Mouse (Mus musculus): ENCODE measurements around the gene Alox12b.

Gene Alox12b

GRCm38 (mm10) chr11:69156800-69157199, at the start of gene Alox12b:
Gene Alox12b, plus strand, starts transcription at chr11:69156989.
- peak; percentile 55 to 62 for DNase-seq

GRCm38 (mm10) chr11:69107676-69108075, 49.1 kb upstream of the Alox12b start:
- DNase-seq, result no peak

GRCm38 (mm10) chr11:69108223-69108622, 48.6 kb upstream of the Alox12b start:
- no peak for DNase-seq

- no peak for DNase-seq
Observed at GRCm38 (mm10) chr11:69109032-69109900, 47.5 kb upstream of the Alox12b start.

- DNase-seq, result peak; percentile 97 to 99
Observed at GRCm38 (mm10) chr11:69110319-69111046, 46.3 kb upstream of the Alox12b start.

- no peak for DNase-seq
Observed at GRCm38 (mm10) chr11:69111051-69111810, 45.6 kb upstream of the Alox12b start.

GRCm38 (mm10) chr11:69111865-69112264, 44.9 kb upstream of the Alox12b start:
- DNase-seq, result no peak

- no peak for DNase-seq
Observed at GRCm38 (mm10) chr11:69114018-69114417, 42.8 kb upstream of the Alox12b start.

DNA sequence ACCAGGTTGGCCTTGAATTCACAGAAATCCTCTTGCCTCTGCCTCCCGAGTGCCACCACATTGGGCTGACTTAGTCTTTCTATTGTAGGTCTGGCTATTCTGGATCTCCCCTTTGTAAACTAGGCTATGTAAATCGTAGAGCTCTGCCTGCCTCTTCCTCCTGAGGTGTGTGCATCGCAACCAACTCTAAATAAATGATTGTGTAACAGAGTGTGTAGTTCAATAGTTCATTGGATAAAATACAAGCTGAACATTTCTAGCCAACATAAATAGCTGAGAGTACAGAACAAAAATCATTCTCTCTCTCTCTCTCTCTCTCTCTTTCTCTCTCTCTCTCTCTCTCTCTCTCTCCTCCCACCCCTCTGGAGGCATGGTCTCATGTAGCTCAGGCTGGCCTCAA, 42.2 kb upstream of the Alox12b start:
- DNase-seq, result no peak

GRCm38 (mm10) chr11:69116843-69117242, 39.9 kb upstream of the Alox12b start:
- DNase-seq, result peak in 1 of 2 experiments; percentile 37

DNA sequence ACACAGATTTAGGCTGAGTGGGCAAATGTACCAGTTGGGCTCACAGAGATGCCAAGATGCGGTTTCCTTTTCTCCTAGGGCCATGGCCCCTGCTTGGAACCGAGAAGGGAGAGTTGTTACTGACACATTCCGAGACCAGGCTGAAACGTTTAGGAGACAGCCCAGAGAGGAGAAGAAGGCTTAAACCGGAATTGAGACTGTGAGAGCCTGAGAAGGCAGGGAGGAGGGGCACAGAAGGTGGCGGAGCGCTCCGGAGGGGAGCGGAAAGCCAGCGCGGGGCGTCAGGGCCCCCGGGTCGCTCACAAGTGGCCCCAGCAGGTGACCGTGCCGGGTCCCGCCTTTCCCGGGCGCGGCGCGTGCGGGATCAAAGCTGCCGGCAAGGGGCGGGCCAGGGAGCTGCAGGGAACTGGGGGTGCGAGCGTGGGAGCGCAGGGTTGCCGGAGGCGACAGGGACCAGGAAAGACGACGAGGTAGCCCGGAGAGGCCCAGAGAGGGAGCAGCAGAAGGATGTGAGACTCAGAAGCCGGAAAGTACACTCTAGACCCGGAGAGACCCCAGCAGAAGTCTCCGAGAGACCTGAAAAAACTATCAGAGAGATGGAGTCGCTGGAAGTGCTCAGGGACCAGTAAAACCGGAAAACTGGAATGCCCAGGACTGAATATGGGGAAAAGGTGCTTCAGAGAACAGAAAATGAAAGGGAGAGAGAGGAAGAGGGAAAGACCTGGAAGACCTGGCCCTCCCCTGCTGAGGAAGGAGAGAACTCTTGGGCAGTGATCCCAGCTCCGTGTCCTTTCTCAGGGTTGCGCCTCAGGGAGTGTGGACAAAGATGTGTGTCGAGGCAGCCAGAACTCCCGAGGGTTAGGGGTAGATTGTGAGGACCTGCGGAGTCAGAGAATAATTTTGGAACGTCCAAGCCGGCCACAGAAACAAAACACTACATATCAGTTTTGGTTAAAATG, 38.8 kb upstream of the Alox12b start:
- DNase-seq, result peak; percentile 77 to 78

DNA sequence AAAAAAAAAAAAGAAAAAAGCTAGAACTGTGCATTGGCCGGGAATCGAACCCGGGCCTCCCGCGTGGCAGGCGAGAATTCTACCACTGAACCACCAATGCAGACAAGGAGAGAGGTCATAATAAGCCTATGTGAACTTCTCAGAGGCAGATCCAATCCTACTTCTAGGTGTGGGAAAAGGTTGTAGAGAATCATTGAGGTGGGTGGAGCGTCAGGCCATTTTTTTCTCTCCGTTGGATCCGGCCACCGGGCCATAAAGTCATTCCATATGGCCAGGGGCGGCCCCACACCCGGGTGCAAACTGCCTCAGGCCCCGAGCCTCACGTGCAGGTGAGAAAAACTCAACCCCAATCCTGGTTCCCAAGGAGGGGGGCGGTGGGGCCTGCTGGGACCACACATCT, 38.0 kb upstream of the Alox12b start:
- DNase-seq, result peak; percentile 93 to 96

DNA sequence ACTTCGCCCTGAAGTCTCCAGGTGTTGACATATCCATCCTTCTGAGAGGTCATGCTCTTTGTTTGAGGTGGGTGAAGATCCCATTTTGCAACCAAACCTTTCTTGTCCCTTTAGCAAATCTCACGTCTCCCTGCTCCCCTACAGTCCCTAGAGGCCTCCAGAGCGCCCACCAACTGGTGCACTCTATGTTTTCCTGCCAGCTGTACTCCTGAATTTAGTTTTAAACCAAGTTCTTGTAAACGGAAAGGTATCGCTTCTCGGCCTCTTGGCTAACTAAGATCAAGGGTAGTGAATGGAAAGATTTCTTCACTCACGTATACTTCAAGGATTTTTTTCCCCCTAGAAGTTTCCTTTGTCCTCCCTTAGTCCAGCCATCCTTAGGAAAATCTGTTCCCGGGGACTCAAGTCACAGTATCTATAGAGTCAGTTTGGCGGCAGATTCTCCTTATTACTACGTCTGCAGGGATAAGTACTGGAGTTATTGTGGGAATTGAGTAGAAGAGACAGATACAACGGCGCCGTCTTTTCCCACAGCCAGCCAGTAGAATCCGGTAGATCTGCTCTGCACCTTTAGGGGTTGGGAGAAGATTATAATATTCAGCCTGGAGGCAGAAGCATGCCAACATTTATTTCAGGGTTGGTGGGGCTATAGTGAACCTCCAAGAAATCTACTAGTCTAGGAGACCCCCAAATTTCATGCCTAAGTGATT, 37.2 kb upstream of the Alox12b start:
- DNase-seq, result no peak

- peak; percentile 38 to 44 for DNase-seq
Observed at GRCm38 (mm10) chr11:69120221-69121000, 36.4 kb upstream of the Alox12b start, which contains the start of gene Hes7. Gene Hes7, plus strand, starts transcription at chr11:69120404.

DNA sequence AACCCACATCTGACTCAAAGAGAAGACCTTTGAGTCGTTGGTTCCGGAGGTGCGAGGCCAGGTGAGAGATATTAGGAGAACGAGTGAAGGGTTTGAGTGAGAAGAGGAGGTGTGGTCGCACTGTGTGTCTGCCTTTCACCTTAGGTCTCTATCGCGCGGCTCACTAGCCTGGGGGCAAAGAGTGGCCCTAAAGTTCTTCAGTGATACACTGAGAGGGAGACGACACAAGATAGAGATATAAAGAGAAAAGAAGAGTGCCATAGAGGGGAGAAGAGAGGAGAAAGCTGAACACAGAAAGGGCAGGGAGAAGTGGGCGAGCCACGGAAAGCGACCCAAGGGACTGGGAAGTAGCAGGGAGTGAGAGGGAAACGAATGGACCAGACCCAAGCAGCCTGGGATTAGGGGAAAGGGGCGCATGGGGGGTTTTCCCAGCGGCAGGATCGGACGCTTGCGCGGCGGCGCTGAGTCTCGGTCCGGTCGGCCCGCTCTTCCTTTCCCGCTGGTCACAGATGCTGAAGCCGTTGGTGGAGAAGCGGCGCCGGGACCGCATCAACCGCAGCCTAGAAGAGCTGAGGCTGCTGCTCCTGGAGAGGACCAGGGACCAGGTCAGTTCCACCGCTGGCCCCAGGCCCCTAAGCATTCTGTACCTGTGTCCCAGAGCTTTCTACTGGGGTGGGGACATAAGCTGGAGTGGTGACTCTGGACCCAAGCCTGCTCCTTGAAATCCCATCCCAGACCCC, 35.6 kb upstream of the Alox12b start:
- peak; percentile 41 to 53 for DNase-seq

GRCm38 (mm10) chr11:69121741-69122335, 35.0 kb upstream of the Alox12b start:
- DNase-seq, result peak; percentile 73 to 76

DNA sequence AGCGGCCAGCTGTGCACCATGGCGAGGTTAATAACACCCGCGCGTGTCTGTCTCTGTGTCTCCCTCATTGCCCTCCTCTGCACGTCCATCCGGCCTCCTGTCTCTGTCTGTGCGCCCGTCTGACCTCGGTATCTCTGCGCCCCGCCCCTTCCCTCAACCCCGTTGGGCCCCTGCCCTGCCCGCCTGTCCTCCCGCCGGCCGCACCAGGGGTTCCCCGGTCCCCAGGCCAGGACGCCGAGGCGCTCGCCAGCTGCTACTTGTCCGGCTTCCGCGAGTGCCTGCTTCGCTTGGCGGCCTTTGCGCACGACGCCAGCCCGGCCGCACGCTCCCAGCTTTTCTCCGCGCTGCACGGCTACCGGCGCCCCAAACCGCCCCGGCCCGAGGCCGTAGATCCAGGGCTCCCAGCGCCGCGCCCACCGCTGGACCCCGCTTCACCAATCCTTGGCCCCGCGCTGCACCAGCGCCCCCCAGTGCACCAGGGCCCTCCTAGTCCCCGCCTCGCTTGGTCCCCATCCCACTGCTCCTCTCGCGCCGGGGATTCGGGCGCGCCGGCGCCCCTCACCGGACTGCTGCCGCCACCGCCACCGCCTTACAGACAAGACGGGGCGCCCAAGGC, 34.3 kb upstream of the Alox12b start, which contains the start of gene 9130213A22Rik:
9130213A22Rik (minus strand) TSS at position 254 of the 616 bp plus-strand sequence.
- DNase-seq, result peak; percentile 92 to 95

DNA sequence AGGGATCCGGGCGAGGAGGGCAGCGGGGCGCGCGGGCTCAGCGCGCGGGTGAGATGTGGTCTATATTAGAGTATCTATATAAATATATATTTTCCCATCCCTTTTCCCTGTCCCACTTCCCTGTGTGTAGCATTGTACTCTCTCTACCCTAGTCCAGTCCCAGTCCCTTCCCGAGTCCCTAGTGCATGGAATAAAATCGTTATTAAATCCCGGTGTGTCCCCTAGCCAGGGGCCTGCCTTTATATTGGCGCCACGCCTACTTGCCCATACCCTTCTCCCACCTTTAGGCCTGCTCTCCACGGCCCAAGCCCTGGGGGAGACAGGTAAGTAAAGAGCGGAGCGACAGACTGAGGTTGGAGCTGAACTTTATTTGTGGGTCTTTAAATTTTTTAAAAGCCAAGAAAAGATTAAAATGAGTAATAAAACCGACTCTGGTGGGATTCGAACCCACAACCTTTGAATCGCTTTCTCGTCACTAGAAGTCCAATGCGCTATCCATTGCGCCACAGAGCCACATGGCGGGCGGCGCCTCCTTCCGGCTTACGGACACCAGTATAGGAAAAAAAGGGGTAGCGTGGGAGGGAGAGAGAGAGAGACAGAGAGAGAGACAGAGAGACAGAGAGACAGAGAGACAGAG, 33.6 kb upstream of the Alox12b start:
- peak; percentile 95 to 96 for DNase-seq
